Mouse (Mus musculus) urinary bladder, adult 2 months (tissue): ENCODE data around the gene Ptgr2. TPM values are rescaled to one million over a fixed set of nuclear protein-coding genes. Genes with fewer than 3 reads are reported as not detected.
"Not testable (repeated sequence)": the region's sequence is repeated elsewhere in the genome, so short reads cannot be mapped to it uniquely, and the experiment has no call there.

Experiments
- DNase-seq: peaks from one replicate; pipeline ENCODE4 v3.0.0; 2022; ENCODE audit warnings: low spot score
- polyA plus RNA-seq: library from polyadenylated mRNA; depleted of rRNA; stranded (reverse); fragments of >200 nt; gene quantifications from 2 replicates; pipeline ENCODE4 v1.2.3, GENCODE M21; 2012; rRNA removed

Ptgr2 gene
- 33.6 and 38.6 TPM in 2 replicates for polyA plus RNA-seq

DNA sequence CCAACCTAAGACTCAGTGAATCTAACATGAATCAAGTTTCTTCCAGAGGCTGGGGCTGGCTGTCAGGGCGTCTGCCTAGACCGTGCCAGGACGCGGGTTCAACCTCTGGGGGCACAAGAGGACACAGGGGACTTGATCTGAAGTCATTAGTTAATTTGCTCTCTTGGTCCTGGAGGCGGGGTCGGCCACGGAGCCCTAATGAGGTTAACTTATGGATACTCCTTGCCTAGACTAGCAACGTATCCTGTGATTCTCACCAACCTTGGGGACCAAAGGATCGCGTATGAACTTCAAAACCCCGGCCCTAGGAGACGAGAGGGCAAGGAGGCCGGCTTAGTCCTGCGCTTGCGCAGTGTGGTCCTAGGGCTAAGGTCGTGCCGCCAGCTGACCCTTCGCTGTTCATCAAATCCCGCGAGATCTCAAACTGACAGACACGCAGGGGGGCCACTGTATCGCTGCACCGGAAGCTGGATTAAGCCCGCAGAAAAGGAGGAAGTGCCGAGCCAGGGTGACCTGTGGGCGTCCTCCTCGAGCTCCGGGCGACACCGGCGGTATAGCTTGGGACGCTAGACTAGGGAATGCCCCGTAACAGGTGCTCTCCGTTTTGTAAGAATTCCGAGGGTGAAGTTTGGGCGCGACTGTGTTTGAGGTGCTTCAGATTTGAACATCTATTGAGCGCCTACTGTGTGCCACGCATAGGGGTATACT, at the start of gene Ptgr2:
TSS of gene Ptgr2 (plus strand) at position 348 of the 708 bp plus-strand sequence.
- peak; percentile 73 for DNase-seq

GRCm38 (mm10) chr12:84235577-84235976, 49.5 kb upstream of the Ptgr2 start:
- DNase-seq = no peak

DNA sequence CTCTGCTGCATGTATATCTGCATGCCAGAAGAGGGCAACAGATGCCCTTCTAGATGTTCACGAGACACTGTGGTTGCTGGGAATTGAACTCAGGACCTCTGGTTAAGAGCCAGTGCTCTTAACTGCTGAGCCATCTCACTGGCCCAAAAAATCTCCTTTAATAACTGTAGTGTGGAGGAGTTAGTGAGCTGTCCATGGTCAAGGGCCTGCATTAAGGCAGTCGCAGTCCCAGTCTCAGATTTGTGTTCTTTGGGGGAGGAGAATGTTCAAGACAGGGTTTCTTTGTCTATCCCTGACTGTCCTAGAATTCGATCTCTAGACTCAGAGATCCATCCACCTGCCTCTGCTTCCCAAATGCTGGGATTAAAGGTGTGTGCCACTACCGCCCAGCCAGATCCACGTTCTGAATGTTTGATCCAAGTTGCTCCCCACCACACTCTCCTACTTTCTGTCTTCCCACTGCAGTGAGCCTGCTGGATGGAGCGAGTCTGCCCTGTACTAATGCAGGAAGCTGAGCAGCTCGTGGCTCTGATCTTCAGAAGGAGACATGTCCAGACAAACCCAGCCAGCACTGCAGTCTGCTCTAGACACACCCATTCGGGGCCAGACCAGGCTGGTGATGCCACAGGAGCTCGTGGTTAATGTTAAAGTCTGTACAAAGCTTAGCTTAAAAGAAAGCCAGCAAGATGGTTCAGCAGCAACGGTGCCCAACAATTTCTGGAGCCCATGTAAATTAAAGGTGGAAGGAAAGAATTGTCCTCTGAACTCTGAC, 48.9 kb upstream of the Ptgr2 start:
- DNase-seq = no peak

GRCm38 (mm10) chr12:84237036-84237435, 48.0 kb upstream of the Ptgr2 start:
- DNase-seq = not testable (repeated sequence)

GRCm38 (mm10) chr12:84243076-84243770, 41.8 kb upstream of the Ptgr2 start:
- no peak for DNase-seq

DNA sequence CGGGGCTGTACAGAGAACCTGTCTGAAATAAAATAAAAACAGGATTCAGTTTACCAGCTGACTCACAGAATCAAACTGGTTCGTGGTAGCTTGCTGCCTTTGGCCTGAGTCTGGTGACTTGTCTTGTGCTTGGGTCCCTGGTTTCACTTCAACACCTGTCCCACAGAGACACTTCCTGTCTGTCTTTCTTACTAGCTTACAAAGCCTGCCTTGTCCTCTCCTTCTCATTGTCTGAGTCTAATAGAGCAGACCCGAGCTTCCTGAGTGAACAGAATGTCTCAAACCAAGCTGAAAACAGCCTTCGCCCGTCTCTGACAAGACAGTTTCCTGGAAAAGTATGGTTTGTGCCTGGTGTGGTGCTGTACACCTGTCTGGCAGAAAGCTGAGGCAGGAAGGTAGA, 39.3 kb upstream of the Ptgr2 start:
- DNase-seq = no peak

DNA sequence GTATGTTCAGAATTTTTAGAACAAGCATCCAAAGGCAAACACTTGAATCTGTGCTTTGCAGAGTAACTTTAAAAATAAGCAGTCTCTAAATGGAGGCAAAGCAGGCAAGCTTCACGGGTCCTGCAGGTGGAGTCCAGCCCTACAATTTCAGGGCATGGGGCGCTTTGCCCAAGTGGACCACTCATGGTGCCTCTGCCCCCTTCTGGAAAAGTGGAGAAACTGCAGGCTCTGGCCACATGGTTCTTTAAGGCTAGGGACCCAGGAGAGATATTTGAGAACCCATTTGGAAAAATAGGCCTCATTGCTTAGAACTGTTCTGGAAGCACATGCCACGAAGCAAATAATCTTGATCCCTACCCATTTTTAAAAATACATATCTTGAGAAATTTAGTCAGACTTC, 35.8 kb upstream of the Ptgr2 start:
- DNase-seq = peak; percentile 33

DNA sequence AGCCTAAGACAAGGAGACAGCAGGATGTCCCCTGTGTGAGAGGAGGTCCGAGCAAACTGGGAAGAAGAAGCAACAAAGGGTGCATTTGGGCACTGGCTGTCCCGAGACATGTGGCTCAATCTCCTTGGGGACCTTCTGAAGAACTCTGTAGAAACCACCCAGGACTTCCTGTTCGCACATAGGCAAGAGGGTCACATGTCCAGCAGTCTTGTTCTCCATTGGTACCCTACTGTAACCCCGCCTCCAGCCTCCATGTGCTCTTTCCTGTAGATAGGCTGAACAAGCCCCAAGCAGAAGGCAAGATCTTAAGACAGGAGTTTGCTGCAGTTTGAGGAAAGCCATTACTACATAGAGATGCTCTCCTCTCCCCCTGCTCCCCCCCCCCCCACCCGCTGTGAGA, 32.2 kb upstream of the Ptgr2 start:
- no peak for DNase-seq

GRCm38 (mm10) chr12:84254886-84255285, 30.1 kb upstream of the Ptgr2 start:
- no peak for DNase-seq

- DNase-seq = no peak
Measured at GRCm38 (mm10) chr12:84260363-84260762, 24.7 kb upstream of the Ptgr2 start.

GRCm38 (mm10) chr12:84267264-84267663, 17.8 kb upstream of the Ptgr2 start:
- DNase-seq = no peak

DNA sequence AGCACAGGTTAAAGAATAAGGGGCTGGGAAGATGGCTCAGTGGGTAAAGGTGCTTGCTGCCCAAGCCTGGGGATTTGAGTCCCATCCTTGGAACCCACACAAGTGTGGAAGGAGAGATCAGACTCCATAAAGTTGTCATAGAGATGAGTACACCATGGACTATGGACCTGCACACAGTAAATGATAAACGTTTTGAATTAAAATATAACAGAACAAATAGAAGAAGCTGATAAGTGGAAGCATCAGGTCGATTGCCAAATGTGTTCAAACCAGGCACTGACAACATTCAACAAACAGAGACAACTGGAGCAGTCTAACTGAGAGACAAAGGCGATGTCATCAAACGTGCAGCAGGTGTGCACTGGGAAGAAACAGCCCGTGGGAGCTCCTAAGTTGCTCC, 11.7 kb upstream of the Ptgr2 start:
- no peak for DNase-seq

GRCm38 (mm10) chr12:84275288-84275687, 9.7 kb upstream of the Ptgr2 start:
- DNase-seq = no peak

GRCm38 (mm10) chr12:84276288-84276687, 8.7 kb upstream of the Ptgr2 start:
- DNase-seq = no peak

GRCm38 (mm10) chr12:84276799-84277198, 8.2 kb upstream of the Ptgr2 start:
- no peak for DNase-seq

DNA sequence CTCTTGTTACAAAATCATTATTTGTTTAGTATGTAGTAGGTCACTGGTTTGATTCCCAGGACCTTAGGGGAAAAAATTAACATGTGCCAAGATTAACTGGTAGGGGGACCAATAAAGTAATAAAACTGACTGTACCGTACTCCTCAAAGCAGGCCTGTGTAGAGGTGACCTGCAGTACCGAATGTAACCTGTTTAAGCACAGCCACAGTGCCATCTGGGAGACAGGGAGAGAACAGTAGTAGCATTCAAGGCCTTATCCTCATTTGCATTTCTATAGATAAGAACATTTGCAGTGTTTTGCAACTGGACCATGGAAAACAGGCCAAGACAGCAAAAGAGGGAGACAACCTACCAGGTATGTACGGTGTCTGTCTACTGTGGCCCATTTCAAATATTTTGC, 7.2 kb upstream of the Ptgr2 start:
- DNase-seq = no peak

DNA sequence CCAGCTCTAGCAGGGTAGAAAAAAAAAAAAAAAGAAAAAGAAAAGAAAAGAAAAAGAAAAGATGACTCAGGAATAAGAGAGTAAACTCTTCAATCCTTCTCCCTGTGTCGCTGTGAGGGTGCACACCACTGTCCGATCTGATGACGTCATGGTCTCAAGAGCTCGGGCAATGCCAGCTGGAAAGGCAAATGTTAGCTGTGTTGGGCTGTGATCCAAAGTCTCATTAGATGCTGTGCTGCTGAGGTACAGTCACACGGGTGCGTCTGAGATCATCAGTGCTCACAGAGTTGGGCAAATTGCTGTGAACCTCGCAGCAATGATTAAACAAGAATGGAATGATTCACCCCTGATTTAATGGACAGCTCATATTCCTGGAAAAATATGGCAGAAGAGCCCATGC, 6.1 kb upstream of the Ptgr2 start:
- DNase-seq = no peak

DNA sequence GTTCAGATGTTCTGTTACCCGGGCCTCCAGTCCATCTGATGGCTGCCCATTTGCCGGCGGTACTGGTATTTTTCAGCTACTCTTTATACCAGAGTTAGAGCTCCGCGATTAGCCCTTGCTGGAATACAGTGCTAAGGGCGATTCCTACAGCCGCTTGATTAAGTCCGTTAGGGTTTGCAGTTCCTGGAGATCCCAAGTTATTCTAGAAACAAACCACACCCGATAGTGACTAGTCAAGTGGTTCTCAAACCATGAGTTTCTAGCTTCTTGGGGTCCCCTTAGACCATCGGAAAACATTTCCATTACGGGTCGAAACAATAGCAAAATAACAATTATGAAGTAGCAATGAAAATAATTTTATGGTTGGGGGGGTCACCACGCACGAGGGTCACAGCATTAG, 641 bp upstream of the Ptgr2 start:
- DNase-seq = no peak

DNA sequence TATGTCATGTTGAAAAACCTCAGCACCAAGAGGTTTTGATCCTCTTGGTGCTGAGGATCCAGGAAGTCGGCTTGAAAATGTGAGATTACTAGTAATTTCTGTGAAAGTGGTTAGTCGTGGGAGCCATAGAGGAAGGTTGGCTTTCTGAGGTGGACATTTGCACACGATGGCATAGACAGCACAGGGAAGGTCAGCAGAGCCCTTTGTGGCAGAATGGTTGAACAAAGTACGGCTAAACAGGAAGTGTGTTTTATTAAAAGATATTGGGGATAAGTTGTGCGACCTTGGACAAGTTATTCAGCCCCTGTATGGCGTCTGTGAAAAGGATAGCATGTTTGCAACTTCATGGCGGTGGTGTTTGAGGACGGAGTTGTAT, 549 bp downstream of the Ptgr2 start:
- DNase-seq = no peak

- DNase-seq = no peak
Measured at GRCm38 (mm10) chr12:84288461-84288860, 3.4 kb downstream of the Ptgr2 start.

- no peak for DNase-seq
Measured at GRCm38 (mm10) chr12:84297851-84298250, 12.8 kb downstream of the Ptgr2 start.

- no peak for DNase-seq
Measured at GRCm38 (mm10) chr12:84299265-84299664, 14.2 kb downstream of the Ptgr2 start.

DNA sequence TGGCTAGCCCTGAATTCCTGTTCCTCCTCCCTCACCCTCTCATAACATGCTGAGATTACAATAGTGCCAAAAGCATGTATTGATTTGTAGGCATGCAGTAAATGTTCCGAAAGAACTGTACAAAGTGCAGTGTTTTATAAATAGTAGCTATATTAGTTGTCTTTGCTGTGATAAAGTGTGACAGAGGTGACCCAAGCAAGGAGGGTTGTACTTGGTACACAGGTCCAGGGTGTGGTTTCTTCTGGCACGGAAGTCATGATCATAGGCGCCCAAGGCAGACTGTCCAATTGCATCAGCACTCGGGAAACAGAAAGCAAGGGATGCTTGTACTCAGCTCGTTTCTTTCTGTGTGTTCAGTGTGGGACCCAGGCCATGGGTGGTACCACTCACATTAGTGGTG, 19.1 kb downstream of the Ptgr2 start:
- no peak for DNase-seq
